Mouse (Mus musculus): ENCODE data around the gene Zfhx3. TPM values are rescaled to one million over a fixed set of nuclear protein-coding genes. Genes with fewer than 3 reads are reported as not detected.

Gene Zfhx3
- polyA plus RNA-seq, 1 experiment from 2014 or later = 22.4 TPM

GRCm38 (mm10) chr8:108496101-108496500 is 553.7 kb downstream of the Zfhx3 start:
- Histone ChIP-seq H3K4me3 (no peak overlapping the region), H3K27me3 (no peaks in the 10 kb centered on the region), H3K9ac (no peak overlapping the region), H3K27ac (peak overlapping the region; percentile 31; the same call in 1 of the 2 replicates), H3K4me2 (no peak overlapping the region), H3K4me1 (peaks cover 10% of the 10 kb centered on the region), H3K9me3 (replicated peaks) (no peaks in the 10 kb centered on the region), H3K36me3 (ENCODE audit: poor library complexity, severe bottlenecking) (no peaks in the 10 kb centered on the region)
- no peak for ATAC-seq
- 67% methylated on average over 12 of the region's 12 CpGs for WGBS

- no peak for ATAC-seq
Observed at GRCm38 (mm10) chr8:108506779-108507178, 564.3 kb downstream of the Zfhx3 start.

GRCm38 (mm10) chr8:108507769-108508168 is 565.3 kb downstream of the Zfhx3 start:
- 0 out of 2 replicates have a peak, but pooled peaks cover 3% of the 10 kb centered on the region for H3K27me3 ChIP-seq
- no peaks in the 10 kb centered on the region for H3K36me3 ChIP-seq (ENCODE audit: poor library complexity, severe bottlenecking)
- WGBS = 87% methylated on average over 3 of the region's 3 CpGs
- H3K27ac ChIP-seq = no peak overlapping the region
- no peak overlapping the region for H3K9ac ChIP-seq
- H3K4me3 ChIP-seq = no peak overlapping the region
- ATAC-seq = no peak
- no peak overlapping the region for H3K4me2 ChIP-seq
- no peaks in the 10 kb centered on the region for H3K9me3 ChIP-seq (replicated peaks)
- H3K4me1 ChIP-seq = peaks cover 9% of the 10 kb centered on the region

More at GRCm38 (mm10) chr8:108506779-108507178, 564.3 kb downstream of the Zfhx3 start:
- H3K36me3 ChIP-seq (ENCODE audit: poor library complexity, severe bottlenecking) = no peaks in the 10 kb centered on the region
- no peaks in the 10 kb centered on the region for H3K9me3 ChIP-seq (replicated peaks)
- 0 out of 2 replicates have a peak, but pooled peaks cover 3% of the 10 kb centered on the region for H3K27me3 ChIP-seq
- WGBS = 89% methylated on average over 3 of the region's 3 CpGs
- H3K4me3 ChIP-seq = no peak overlapping the region
- H3K9ac ChIP-seq = no peak overlapping the region
- H3K27ac ChIP-seq = no peak overlapping the region
- peaks cover 12% of the 10 kb centered on the region for H3K4me1 ChIP-seq
- no peak overlapping the region for H3K4me2 ChIP-seq

- Histone ChIP-seq H3K9ac (0 out of 2 replicates have a peak overlapping the region, but pooled peaks have one; percentile 16), H3K27ac (no peak overlapping the region), H3K4me1 (peaks cover 9% of the 10 kb centered on the region), H3K27me3 (0 out of 2 replicates have a peak, but pooled peaks cover 3% of the 10 kb centered on the region), H3K36me3 (ENCODE audit: poor library complexity, severe bottlenecking) (no peaks in the 10 kb centered on the region), H3K9me3 (replicated peaks) (no peaks in the 10 kb centered on the region), H3K4me3 (no peak overlapping the region), H3K4me2 (no peak overlapping the region)
- peak; percentile 76 for ATAC-seq
- 17% methylated on average over 14 of the region's 14 CpGs for WGBS
Observed at GRCm38 (mm10) chr8:108510641-108511325, 568.3 kb downstream of the Zfhx3 start.

- Histone ChIP-seq H3K9ac (no peak overlapping the region), H3K9me3 (replicated peaks) (no peaks in the 10 kb centered on the region), H3K4me3 (no peak overlapping the region), H3K27ac (no peak overlapping the region), H3K4me2 (no peak overlapping the region), H3K36me3 (ENCODE audit: poor library complexity, severe bottlenecking) (no peaks in the 10 kb centered on the region), H3K27me3 (0 out of 2 replicates have a peak, but pooled peaks cover 6% of the 10 kb centered on the region), H3K4me1 (no peaks in the 10 kb centered on the region)
- 86% methylated on average over 7 of the region's 7 CpGs for WGBS
- no peak for ATAC-seq
Observed at GRCm38 (mm10) chr8:108518116-108518515, 575.7 kb downstream of the Zfhx3 start.

- 83% methylated on average over 4 of the region's 4 CpGs for WGBS
- H3K4me3 ChIP-seq = no peak overlapping the region
Observed at GRCm38 (mm10) chr8:108522050-108522449, 579.6 kb downstream of the Zfhx3 start.

GRCm38 (mm10) chr8:108529421-108529820 is 587.0 kb downstream of the Zfhx3 start:
- Histone ChIP-seq H3K9ac (no peak overlapping the region), H3K4me1 (no peaks in the 10 kb centered on the region), H3K4me3 (no peak overlapping the region), H3K9me3 (replicated peaks) (no peaks in the 10 kb centered on the region), H3K36me3 (ENCODE audit: poor library complexity, severe bottlenecking) (no peaks in the 10 kb centered on the region), H3K27ac (no peak overlapping the region), H3K4me2 (no peak overlapping the region), H3K27me3 (peaks cover 17% of the 10 kb centered on the region)
- 88% methylated on average over 7 of the region's 7 CpGs for WGBS
- ATAC-seq = no peak

More at GRCm38 (mm10) chr8:108522050-108522449, 579.6 kb downstream of the Zfhx3 start:
- no peaks in the 10 kb centered on the region for H3K9me3 ChIP-seq (replicated peaks)
- no peak overlapping the region for H3K4me2 ChIP-seq
- ATAC-seq = no peak
- H3K4me1 ChIP-seq = no peaks in the 10 kb centered on the region
- H3K9ac ChIP-seq = no peak overlapping the region
- 0 out of 2 replicates have a peak, but pooled peaks cover 6% of the 10 kb centered on the region for H3K27me3 ChIP-seq
- no peaks in the 10 kb centered on the region for H3K36me3 ChIP-seq (ENCODE audit: poor library complexity, severe bottlenecking)
- no peak overlapping the region for H3K27ac ChIP-seq

GRCm38 (mm10) chr8:108535121-108535876 is 592.9 kb downstream of the Zfhx3 start:
- 28% methylated on average over 16 of the region's 16 CpGs for WGBS
- H3K27ac ChIP-seq = peak overlapping the region; percentile 28
- H3K9ac ChIP-seq = no peak overlapping the region
- H3K27me3 ChIP-seq = peaks cover 16% of the 10 kb centered on the region
- peak overlapping the region; percentile 2; the same call in 1 of the 2 replicates for H3K4me3 ChIP-seq
- no peaks in the 10 kb centered on the region for H3K36me3 ChIP-seq (ENCODE audit: poor library complexity, severe bottlenecking)
- H3K4me1 ChIP-seq = peaks cover 48% of the 10 kb centered on the region
- peak overlapping the region; percentile 60 for H3K4me2 ChIP-seq
- ATAC-seq = peak; percentile 66
- H3K9me3 ChIP-seq (replicated peaks) = no peaks in the 10 kb centered on the region

GRCm38 (mm10) chr8:108536186-108536585 is 593.7 kb downstream of the Zfhx3 start:
- H3K36me3 ChIP-seq (ENCODE audit: poor library complexity, severe bottlenecking) = no peaks in the 10 kb centered on the region
- ATAC-seq = no peak
- peaks cover 13% of the 10 kb centered on the region; the same call in 1 of the 2 replicates for H3K27me3 ChIP-seq
- peak overlapping the region; percentile 60 for H3K4me2 ChIP-seq
- peak overlapping the region; percentile 51 for H3K9ac ChIP-seq
- H3K4me1 ChIP-seq = peaks cover 48% of the 10 kb centered on the region
- H3K9me3 ChIP-seq (replicated peaks) = no peaks in the 10 kb centered on the region
- WGBS = 70% methylated on average over 7 of the region's 7 CpGs
- peak overlapping the region; percentile 73 for H3K27ac ChIP-seq
- peak overlapping the region; percentile 23; the same call in 1 of the 2 replicates for H3K4me3 ChIP-seq

- ATAC-seq = peak; percentile 40
- Histone ChIP-seq H3K4me1 (peaks cover 48% of the 10 kb centered on the region), H3K4me3 (peak overlapping the region; percentile 23), H3K4me2 (peak overlapping the region; percentile 60), H3K27me3 (peaks cover 10% of the 10 kb centered on the region; the same call in 1 of the 2 replicates), H3K36me3 (ENCODE audit: poor library complexity, severe bottlenecking) (no peaks in the 10 kb centered on the region), H3K27ac (peak overlapping the region; percentile 73), H3K9ac (peak overlapping the region; percentile 51), H3K9me3 (replicated peaks) (no peaks in the 10 kb centered on the region)
- WGBS = 20% methylated on average over 15 of the region's 15 CpGs
Observed at GRCm38 (mm10) chr8:108536911-108537351, 594.5 kb downstream of the Zfhx3 start.

GRCm38 (mm10) chr8:108537686-108538551 is 595.5 kb downstream of the Zfhx3 start:
- ATAC-seq = peak; percentile 85
- Histone ChIP-seq H3K4me3 (peak overlapping the region; percentile 23), H3K36me3 (ENCODE audit: poor library complexity, severe bottlenecking) (no peaks in the 10 kb centered on the region), H3K4me2 (peak overlapping the region; percentile 60), H3K4me1 (peaks cover 48% of the 10 kb centered on the region), H3K9me3 (replicated peaks) (no peaks in the 10 kb centered on the region), H3K27ac (peak overlapping the region; percentile 73), H3K9ac (peak overlapping the region; percentile 51), H3K27me3 (peaks cover 6% of the 10 kb centered on the region; the same call in 1 of the 2 replicates)
- 41% methylated on average over 25 of the region's 25 CpGs for WGBS

Measured in forebrain, embryonic 13.5 days (tissue).